In genomic region chr15:81954716-81955115, GRCm38 (mm10) we compare ENCODE assay signal across 28 mouse cellular contexts. TPM values are rescaled to one million over a fixed set of nuclear protein-coding genes. Genes with fewer than 3 reads are reported as not detected.
"Had no signal": no experiment of that assay in that cellular context is flagged by ENCODE, and none has a peak within 500 bp of the region (broad histone marks: within the 10 kb centered on the region; RNA-seq: fewer than 3 reads in every experiment).

No protein-coding gene starts in this region.

- H3K4me2 ChIP-seq: liver, embryonic 13.5 days; neural tube, embryonic 12.5 days; neural tube, embryonic 15.5 days had no signal

- DNase-seq: kidney, adult 2 months; kidney, postnatal 14 days; kidney, postnatal 4 days; layer of hippocampus, adult 9-11 months; layer of hippocampus, postnatal 36 days; liver, embryonic 13.5 days; lung, adult 2 months; lung, postnatal 14 days; midbrain, embryonic 14.5 days; right cerebral cortex, adult 18-20 months; right cerebral cortex, postnatal 25 days; thymus, adult 18-20 months; thymus, postnatal 36 days had no signal

- H3K9ac ChIP-seq: liver, embryonic 13.5 days; neural tube, embryonic 12.5 days; neural tube, embryonic 15.5 days had no signal

- ATAC-seq: intestine, postnatal 0 days had no signal

- H3K9me3 ChIP-seq: liver, embryonic 13.5 days; neural tube, embryonic 12.5 days; neural tube, embryonic 15.5 days had no signal

- H3K4me1 ChIP-seq: neural tube, embryonic 12.5 days had no signal

- H3K27ac ChIP-seq: left cerebral cortex, adult 2 months; liver, embryonic 13.5 days; neural tube, embryonic 12.5 days; neural tube, embryonic 15.5 days had no signal

- H3K4me3 ChIP-seq: left cerebral cortex, adult 2 months; liver, embryonic 13.5 days; neural tube, embryonic 12.5 days; neural tube, embryonic 15.5 days had no signal

- H3K27me3 ChIP-seq: liver, embryonic 13.5 days; neural tube, embryonic 12.5 days; neural tube, embryonic 15.5 days had no signal

RNA-seq across cellular contexts. Expression of gene 1700029P11Rik, which starts 25.6 kb away (rescaled TPM):
- polyA plus RNA-seq: intestine, postnatal 0 days; kidney, embryonic 14.5 days; limb, embryonic 11.5 days; limb, embryonic 14.5 days; liver, adult 2 months; liver, embryonic 13.5 days; liver, embryonic 16.5 days; lung, adult 2 months; lung, embryonic 16.5 days; midbrain, embryonic 14.5 days; midbrain, postnatal 0 days; neural tube, embryonic 12.5 days; neural tube, embryonic 15.5 days; small intestine, adult 2 months; spleen, adult 2 months; stomach, embryonic 16.5 days; urinary bladder, adult 2 months had no signal
